Mouse (Mus musculus): ENCODE results near the gene Cd302.

Cd302 gene

DNA sequence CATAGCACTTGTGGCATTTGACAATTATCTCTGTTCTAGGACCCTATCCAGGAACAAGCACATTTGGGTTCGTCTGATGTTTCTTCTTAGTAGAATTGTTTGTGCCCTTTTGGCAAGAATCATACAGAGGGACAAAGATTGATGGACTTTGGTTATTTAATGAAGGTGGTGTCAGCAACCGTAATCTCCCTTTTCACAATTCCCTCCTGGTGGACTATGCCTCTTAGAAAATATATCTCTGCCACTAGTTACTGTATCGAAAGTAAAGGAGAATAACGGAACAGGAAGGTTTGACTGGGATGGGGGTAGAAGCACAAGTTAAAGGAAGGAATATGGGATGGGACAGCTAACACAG is at the start of gene Cd302:
Gene Cd302 (minus strand): TSS at position 22 of the 355 bp plus-strand sequence.
- no peak for DNase-seq

DNA sequence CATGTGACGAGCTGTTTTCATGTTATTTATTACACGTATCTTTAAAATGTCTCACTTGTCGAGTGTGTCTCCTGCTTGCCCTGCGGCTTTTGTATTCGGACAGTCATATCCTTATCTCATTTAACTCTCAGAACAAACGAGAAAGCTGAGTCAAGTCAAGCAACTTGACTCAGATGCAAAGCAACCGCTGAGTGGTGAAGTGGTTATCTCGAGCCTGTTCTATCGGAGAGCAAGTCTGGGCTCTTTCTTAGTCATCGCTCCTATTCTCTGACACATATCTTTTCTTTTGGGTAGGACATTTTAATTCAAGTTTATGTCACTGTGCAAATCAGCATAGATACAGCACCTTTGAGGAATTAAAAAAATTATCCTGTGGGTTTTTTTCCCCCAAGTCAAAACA is 44.4 kb upstream of the Cd302 start:
- DNase-seq, result no peak

DNA sequence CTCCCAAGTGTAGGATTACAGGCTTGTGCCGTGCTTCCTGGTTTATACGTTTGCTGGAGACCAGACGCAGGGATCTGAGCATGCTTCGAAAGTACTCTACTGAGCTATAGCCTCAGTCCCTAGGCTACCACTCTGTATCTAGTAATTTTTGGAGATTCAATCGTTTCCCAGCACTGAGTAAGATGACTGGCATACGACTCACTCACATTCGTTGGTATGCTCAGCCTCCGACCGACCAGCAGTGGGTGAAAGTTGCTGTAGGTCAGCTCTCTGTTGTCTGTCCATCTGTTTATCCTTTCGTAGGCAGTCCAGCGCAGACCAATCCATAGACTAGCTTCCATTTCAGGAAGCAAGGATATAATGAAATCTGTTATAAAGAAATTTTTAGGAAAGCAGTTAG is 43.3 kb upstream of the Cd302 start:
- DNase-seq, result no peak

DNA sequence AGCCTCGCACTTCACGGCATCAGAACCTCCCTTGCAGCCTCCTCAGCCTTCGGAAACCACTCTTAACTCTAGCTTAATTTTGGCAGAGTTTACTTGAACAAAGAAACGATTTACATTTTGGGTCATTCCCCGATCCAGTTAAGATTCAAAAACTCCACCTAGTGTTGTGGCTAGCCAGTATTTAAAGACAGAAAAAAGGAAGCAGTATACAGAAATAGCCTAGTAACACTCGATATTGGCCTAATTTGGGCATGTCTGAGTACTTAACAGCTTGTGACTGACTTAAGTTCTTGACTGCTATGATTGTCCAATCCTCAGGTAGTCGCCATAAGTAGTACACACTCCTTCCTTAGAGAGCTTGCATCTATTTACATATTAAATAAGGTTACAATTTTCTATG is 42.7 kb upstream of the Cd302 start:
- DNase-seq, result no peak

DNA sequence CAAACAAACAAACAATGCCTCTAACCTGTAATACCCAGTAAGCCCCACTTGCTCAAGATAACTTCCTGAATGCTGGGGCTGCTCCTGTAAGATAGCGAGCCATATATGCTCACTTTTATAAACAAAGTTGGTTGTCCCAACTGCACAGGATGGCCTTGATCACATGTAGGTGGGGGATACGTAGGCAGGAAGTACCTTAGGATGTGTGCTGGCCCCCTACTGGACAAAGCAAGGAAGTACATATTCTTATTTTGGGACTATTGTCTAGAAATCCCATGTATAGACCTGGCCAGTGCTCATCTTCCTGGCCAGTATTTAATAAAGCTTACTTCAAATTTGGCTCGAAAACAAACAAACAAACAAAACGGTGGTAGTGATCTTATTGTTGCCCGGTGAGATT is 39.1 kb upstream of the Cd302 start:
- peak; percentile 28 for DNase-seq

DNA sequence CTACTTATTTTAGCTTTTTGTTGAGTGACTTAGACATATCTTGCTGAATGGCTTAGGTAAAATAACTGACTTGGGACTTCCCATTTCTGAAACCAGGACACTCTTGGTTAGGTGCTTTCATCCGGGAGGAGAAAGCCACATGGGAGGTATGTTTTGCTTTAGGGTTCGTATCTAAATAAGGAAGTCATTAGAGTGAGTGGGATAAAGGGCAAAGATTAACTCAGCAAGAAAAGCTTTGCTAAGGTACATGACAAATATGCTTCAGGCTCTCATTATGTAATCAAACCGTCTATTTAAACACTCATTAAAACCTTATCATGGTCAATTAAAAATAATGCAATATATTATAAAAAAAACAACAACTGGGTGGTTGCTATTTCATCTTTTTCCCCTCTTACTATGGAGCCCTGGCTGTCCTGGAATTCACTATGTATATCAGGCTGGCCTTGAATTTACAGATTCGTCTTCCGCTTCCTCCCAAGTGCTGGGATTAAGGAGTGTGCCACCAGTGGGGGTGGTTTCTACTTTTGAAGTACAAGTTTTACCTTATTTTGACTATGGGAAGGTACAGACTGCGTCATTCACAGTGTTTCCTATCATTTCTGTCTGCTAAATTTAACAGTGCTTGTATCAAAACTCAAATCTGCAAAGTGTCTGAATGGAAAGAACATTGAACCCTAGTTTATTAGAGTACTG is 37.9 kb upstream of the Cd302 start:
- no peak for DNase-seq

DNA sequence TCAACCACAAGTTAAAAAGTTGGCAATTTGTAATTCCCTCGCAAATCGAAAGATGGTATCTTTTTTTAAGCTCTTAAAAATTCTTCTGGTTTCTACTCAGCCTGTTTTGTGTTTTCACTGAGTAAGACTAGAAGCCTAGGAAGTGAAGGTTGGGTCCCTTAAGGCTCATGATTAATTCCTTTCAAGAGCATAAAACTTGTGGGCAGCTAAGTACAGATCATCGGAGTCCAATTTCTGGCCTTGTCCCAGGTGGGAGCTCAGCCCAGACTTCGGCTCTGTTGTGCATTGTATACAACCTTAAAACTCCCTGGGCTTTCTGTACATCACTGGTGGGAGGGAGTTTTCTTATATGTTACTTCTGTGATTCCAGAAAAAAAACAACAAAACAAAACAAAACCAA is 19.5 kb upstream of the Cd302 start:
- no peak for DNase-seq

DNA sequence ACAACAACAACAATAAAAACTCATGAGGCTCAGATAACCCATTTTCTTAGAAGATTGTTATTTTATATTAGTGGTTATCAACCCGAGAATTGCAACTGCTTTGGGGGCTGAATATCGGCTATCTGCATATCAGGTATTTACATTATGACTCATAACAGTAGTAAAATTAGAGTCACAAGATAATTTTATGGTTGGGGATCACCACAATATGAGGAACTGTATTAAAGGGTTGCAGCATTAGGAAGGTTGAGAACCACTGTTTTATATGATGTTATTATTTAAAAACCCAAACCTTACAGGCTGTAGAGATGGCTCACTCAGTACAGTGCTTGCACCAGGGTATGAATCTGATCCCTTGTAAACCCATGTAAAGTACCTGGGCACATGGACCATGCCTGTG is 15.0 kb upstream of the Cd302 start:
- no peak for DNase-seq

DNA sequence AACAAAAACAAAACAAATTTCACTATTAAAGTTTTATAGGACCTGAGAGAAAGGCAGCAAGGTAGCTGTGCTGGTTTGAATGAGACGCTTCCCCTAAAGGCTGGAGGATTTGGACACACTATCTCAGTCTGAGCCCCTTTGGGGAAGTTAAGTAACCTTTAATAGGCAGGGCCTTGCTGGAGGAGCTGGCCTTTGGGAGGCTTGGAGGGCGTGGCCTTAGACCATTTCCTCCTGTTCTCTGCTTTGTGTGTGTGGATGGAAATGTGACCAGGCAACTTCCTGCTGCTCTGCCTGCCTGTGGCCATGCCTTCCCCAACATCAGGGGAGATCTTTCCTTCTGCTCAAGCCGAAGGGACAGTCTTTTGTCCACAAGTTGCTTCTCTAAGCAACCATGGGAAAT is 14.0 kb upstream of the Cd302 start:
- DNase-seq, result no peak

DNA sequence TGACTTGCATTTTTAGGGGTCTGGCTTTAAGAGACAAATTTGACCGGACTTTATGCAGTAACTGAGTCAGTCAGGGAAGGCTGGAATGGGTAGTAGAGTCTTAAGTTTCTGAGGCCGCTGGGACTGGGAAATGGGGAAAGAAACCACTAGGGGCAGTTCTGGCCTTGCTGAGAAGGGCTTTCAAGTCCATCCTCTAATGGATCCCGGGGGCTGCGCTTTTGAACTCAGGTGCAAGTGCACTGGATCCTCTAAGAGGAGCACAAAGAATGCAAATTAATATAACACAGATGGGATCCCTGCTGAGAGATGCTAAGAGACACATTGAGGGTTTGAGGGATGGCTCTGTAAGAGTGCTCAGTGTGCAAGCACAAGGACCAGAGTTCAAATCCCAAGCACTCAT is 7.1 kb upstream of the Cd302 start:
- no peak for DNase-seq

DNA sequence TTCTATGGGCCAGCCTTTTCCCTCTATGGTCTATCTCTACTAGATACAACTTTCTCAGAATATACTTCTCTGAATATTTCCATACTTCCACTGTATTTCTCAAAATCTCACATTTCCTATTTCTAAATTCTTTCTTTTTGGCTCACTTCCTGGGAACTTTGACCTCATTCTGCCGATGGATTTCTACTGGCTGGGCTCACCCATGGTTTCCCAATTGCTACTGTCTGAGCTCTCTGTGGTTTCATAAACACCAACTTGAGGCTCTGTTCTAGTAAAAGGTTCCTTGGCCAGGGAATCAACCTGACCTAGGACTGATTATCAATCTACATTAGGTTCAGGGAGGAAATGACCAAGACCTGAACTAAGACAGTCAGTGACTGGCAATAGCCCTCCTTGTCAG is 5.2 kb upstream of the Cd302 start:
- DNase-seq, result no peak

DNA sequence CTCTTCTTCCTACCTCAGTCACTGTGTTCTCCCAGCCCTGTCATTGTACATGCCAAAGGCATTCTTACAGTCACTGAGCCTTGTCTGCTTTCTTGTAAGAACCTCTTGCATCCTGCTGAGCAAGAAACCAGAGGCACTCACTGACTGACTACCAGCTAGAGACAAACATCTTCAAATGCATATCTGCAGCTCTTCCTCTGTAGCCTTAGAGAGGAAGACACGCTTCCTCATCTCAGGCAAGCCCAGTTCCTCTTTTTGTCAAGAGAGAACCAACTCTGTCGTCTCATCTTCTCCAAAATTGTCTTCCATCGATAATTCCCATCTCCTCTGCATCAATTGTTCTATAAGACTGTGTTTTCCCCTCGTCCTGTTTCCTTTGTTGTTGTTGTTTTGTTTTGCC is 4.3 kb upstream of the Cd302 start:
- DNase-seq, result no peak

DNA sequence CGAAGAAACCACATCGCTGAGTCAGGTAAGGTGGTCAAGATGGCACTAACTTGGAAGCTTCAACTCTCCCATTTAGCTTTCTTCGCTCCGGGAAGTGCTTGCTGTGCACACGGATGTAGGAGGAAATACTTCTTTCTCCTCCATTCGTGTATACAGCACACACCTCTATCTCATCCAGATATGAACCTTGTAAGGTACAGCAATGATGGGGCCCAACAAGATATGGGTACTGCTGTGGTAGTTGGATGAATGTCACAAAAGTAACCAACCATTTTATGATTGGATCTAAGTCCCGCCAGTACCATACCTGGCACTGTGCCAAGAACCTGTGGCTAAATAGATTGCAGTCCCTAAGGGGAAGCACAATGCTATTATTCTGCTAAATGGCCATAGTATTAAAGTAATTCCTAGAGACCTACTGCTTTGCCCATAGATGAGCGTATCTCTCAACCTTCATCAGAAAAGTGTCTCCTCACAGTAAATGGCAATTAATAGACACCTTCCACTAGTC is 874 bp upstream of the Cd302 start:
- no peak for DNase-seq

DNA sequence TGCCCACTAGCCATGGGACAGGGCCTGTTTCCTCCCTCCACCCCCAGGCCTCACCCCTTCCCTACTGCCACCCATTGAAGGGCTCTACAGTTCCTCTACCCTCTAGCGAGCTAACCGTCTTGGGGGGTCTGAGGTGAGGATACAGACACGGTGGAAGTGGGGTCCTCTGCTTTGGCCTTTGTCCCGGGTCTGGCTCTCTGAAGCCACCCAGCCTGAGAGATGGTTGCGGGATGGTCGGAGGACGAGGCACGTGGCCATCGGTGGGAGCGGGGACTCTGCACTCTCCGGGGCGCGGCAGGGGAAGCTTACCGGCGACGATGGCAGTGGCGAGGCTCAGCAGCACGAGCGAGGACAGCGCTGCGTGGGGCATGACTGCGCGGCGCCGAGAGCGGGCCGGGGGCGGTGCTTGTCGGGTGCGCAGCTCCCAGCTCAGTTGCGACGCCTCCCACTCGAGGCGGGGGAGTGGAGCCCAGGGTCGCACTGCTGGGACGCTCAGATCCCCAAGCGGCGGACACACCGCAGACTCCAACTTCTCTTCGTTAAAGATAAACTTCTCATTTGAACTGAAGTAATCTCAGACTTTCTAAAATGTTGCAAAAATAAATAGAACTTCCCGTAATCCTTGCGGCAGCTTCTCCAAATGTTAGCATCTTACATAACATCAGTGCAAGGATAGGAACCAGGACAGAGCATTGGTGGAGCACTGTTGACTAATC is 379 bp downstream of the Cd302 start:
- peak; percentile 62 for DNase-seq

DNA sequence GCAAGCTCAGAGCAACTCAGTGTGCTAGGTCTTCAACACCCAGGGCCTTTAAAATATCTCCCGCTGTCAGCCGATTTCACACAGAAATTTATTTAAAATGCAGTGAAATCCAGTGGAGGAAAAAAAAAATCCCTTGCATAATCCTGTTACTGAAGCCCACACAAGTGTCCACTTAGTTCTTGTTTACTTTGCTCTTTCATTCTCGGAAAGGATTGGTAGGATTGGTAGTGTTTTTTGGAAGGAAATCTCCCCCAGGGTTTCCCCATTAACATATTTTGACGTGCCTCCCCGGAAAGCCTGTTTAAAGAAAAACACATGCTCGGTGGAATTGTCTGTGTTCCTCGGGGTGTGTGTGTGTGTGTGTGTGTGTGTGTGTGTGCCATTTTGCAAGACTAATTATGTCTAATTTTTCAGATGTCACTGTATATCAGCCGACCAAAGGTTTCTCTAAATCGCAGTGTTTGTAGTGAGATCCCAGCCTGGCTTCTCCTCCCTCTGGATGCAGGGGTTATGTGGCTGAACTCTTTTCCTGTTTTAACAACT is 1.0 kb downstream of the Cd302 start:
- DNase-seq, result no peak

DNA sequence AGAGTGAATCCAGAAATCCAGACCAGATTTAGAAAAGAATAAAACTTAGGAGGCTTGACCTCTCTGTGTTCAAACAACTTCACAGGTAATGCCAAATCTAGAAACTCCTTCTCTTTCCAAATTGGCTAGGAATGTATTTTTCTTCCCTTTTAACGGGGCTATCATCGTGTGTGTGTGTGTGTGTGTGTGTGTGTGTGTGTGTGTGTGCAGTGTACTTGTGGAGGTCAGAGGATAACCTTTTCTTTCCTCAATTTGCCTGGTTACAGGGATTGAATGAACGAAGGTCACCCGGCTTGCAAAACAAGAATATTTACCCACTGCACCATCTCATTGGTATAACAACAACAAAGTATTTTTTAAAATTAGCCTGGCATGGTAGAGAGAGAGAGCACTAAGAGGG is 1.7 kb downstream of the Cd302 start:
- DNase-seq, result no peak

DNA sequence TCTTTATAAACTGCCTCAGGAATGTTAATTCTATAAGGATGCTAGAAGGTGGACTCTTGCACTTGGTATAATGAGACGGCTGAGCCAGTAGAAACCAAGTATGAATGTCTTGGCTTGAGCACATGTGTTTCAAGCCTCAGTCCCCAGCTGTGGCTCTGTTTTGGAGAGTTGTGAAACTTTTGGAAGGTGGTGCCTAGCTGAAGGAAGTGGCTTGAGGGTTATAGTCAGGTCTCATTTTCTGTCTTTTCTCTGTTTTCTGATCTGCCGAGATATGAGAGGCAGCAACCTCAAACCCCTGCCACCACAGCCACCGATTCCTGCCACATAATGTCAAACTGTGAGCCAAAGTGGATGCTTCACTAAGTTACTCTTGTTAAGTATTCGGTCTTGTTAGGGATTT is 5.7 kb downstream of the Cd302 start:
- peak; percentile 26 for DNase-seq

DNA sequence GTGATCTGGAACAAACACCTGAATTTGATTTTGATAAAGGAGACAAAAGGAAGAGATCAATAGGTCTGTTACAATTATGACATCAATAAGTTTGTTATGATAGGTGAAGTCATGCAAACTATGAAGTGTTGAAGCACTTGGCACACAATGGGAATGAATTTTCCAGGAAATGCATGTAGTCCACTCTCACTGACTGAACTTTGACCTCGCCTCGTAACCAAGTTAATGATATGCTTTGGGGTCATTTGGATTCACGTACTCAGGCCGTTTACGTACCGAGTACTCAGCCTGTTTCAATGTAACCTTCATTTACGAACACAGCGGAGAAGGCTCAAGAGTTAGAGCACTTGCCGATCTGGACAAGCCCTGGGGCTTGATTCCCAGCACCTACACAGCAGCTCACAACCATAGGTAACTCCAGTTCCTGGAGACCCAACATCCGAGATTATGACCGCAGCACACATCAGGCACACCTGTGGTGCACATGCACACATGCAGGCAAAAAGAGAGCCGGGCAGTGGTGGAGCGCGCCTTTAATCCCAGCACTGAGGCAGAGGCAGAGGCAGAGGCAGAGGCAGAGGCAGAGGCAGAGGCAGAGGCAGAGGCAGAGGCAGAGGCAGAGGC is 14.3 kb downstream of the Cd302 start:
- DNase-seq, result no peak

DNA sequence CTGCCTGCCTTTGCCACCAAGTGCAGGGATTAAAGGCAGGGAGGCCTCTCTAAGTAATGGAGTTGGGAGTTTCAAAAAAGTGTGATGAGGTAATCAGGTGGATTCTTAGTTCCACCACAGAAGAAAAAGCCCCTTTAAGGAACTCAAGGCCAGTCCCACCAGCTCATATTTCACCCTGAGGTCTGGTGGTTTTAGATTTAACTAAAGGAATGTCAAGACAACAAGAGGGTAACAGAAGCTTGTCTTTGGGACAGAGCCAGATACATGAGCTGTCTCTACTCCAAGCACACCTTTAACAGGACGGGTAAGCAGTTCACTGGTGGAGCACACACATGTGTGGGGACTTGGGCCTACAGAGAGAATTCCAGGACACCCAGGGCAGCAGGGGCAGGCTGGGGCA is 16.7 kb downstream of the Cd302 start:
- no peak for DNase-seq

DNA sequence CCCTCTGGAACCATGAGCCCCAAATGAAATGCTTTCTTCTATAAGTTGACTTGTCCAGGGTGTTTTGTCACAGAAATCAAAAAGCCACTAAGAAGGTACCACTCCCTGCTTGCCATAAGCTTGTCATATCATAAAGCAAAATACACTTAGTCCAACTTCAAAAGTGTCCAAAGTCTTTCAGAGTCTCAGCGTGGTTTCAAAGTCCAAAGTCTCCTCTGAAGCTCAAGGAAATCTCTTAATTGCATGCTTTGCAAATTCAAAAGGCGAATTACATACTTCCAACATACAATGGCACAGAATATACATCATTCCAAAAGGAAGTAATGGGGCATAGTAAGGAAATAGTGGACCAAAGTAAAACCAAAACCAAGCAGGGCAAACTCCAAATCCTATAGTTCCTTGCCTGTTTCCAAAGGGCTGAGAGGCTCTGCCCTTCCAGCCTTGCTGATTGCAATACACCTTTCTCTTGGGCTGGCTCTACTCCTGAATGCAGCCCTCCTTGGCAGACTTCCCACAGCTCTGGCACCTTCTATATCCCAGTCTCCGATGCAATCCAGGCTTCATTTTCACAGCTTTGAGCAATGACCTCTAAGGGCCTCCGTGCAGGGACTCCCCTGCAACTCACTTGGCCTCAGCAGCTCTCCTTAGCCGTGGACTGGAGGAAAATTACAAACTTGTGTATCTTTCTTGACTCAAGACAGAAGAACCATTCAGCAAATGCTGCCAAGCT is 23.5 kb downstream of the Cd302 start:
- no peak for DNase-seq

DNA sequence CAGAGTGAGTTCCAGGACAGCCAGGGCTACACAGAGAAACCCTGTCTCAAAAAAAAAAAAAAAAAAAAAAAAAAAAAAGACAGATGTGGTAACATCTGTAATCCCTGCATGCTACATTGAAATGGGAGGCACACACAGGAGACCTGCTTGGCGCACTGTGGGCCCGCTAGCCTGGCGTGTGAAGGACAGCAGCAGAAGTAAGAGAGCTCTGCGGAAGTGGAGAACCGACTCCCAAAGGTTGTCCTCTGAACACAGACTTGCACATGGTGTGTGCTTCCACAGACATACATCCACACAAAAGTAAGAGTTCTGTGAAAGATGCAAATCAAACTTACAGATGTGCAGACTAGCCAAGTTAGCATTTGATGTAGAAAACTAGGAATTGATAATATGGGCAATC is 25.1 kb downstream of the Cd302 start:
- no peak for DNase-seq

DNA sequence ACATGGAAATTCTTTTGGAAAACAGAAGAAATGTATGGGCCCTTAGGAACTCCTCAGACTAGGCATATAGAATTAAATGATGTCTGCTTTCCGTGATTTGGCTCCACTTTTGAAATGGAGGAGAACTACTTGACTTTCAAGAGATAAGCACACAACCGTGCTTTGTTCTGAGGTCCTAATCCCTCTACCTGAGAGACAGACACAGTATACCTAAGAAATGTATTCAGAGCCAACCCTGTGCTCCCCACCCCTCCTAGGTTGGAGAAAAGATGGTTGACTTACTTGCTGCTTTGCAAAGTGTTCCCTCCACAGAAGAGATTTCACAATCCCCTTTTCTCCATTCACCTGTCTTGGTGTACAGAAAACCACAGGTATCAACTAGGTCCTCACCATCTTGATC is 27.5 kb downstream of the Cd302 start:
- no peak for DNase-seq

DNA sequence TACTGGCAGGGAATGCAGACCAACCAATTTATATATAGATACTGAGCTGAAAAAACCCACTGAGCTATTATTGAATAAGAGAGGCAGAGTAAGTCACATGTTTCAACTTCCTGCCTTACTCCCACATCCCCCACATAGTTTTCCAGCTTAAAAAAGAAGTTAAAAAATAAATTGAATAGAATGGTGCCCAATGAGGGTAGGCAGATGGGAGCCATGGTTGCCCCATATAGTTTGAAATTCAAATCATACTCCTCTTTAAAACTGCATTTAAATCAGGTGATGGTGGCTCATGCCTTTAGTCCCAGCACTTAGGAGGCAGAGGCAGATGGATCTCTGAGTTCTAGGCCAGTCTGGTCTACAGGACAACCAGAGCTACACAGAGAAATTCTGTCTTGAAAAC is 30.8 kb downstream of the Cd302 start:
- DNase-seq, result no peak
